Mouse (Mus musculus) CH12.LX (cell line): ENCODE data around the gene Plch2. TPM values are rescaled to one million over a fixed set of nuclear protein-coding genes. Genes with fewer than 3 reads are reported as not detected.

Experiments
- DNase-seq: peaks from one replicate; pipeline ENCODE4 v3.0.0-alpha.2; 2013; ENCODE audit errors: extremely low read depth
- H3K27ac ChIP-seq: 2 replicates; pipeline ENCODE4 v1.5.1; 2012; ENCODE audit warnings: low read depth, mild to moderate bottlenecking, control low read depth, moderate library complexity; ENCODE audit not compliant: insufficient read depth
- H3K27me3 ChIP-seq: replicated peaks from 2 replicates; pipeline ENCODE3; 2012; ENCODE audit warnings: inconsistent platforms
- H3K36me3 ChIP-seq, 2 experiments: replicated peaks in 1 of 2; 2 replicates each; pipeline versions ENCODE3 to v1.6.1; 2012; ENCODE audit warnings: inconsistent platforms in 1 of 2, low read length in 1 of 2, mild to moderate bottlenecking in 1 of 2, mixed read lengths in 1 of 2, moderate library complexity in 1 of 2; ENCODE audit not compliant: control insufficient read depth in 1 of 2, insufficient read depth in 1 of 2
- H3K4me1 ChIP-seq, 2 experiments: 2 replicates each; pipeline ENCODE4 v1.6.1; 2012; ENCODE audit warnings: inconsistent platforms in 1 of 2, moderate library complexity in 1 of 2; ENCODE audit not compliant: insufficient read depth in 2 of 2, control insufficient read depth in 1 of 2
- H3K4me2 ChIP-seq: 2 replicates; pipeline ENCODE4 v1.6.1; 2012; ENCODE audit warnings: low read depth, mild to moderate bottlenecking, control low read depth; ENCODE audit not compliant: poor library complexity, insufficient read depth, severe bottlenecking
- H3K4me3 ChIP-seq, 3 experiments: fragments of 150-350 bp in 1 of 3; sonication (generic) in 1 of 3; replicated peaks in 1 of 3; 2 replicates each; pipeline versions ENCODE3 to v1.5.1; 2011 to 2012; ENCODE audit warnings: low read depth in 2 of 3, low read length in 2 of 3, mild to moderate bottlenecking in 2 of 3, moderate library complexity in 2 of 3, control low read depth in 1 of 3, improper control_type of control experiment in 1 of 3, inconsistent platforms in 1 of 3, mixed read lengths in 1 of 3; ENCODE audit not compliant: poor library complexity in 1 of 3
- H3K79me2 ChIP-seq: replicated peaks from 2 replicates; pipeline ENCODE4 v1.6.1; 2012; ENCODE audit warnings: mild to moderate bottlenecking, moderate library complexity; ENCODE audit not compliant: control insufficient read depth, poor library complexity, insufficient read depth, severe bottlenecking; ENCODE audit errors: extremely low read depth
- H3K9ac ChIP-seq: 2 replicates; pipeline ENCODE4 v1.6.1; 2012; ENCODE audit warnings: low read depth, mild to moderate bottlenecking, control low read depth, moderate library complexity; ENCODE audit not compliant: insufficient read depth
- H3K9me3 ChIP-seq: replicated peaks from 2 replicates; pipeline ENCODE3; 2012; ENCODE audit warnings: low read length, inconsistent platforms, mixed read lengths
- BHLHE40 ChIP-seq: IDR thresholded peaks from 2 replicates; pipeline ENCODE4 v1.6.1; 2011; ENCODE audit warnings: mild to moderate bottlenecking, low read depth, low read length, improper control_type of control experiment
- CHD1 ChIP-seq: IDR thresholded peaks from 2 replicates; pipeline ENCODE4 v1.6.1; 2012; ENCODE audit warnings: low read depth, low read length, improper control_type of control experiment, inconsistent platforms
- CHD2 ChIP-seq: IDR thresholded peaks from 2 replicates; pipeline ENCODE4 v1.6.1; 2011; ENCODE audit warnings: low read length, improper control_type of control experiment
- E2F4 ChIP-seq: IDR thresholded peaks from 2 replicates; pipeline ENCODE4 v1.6.1; 2011; ENCODE audit warnings: low read depth, low read length, improper control_type of control experiment; ENCODE audit not compliant: insufficient replicate concordance
- ELF1 ChIP-seq: IDR thresholded peaks from 2 replicates; pipeline ENCODE4 v1.6.1; 2014; ENCODE audit warnings: low read depth, mild to moderate bottlenecking, inconsistent platforms, low read length, improper control_type of control experiment
- ETS1 ChIP-seq: conservative IDR thresholded peaks from 2 replicates; pipeline ENCODE4 v1.6.1; 2012; ENCODE audit warnings: low read depth, mild to moderate bottlenecking, inconsistent platforms, low read length, improper control_type of control experiment, moderate library complexity
- GABPA ChIP-seq: IDR thresholded peaks from 2 replicates; pipeline ENCODE4 v1.6.1; 2012; ENCODE audit warnings: low read depth, low read length, improper control_type of control experiment, inconsistent platforms; ENCODE audit not compliant: insufficient replicate concordance
- HCFC1 ChIP-seq: IDR thresholded peaks from 2 replicates; pipeline ENCODE4 v1.6.1; 2012; ENCODE audit warnings: low read depth, mild to moderate bottlenecking, inconsistent platforms, low read length, improper control_type of control experiment
- IRF4 ChIP-seq: IDR thresholded peaks from 2 replicates; pipeline ENCODE4 v1.6.1; 2014; ENCODE audit warnings: low read depth, mild to moderate bottlenecking, inconsistent platforms, low read length, improper control_type of control experiment
- JUND ChIP-seq: conservative IDR thresholded peaks from 2 replicates; pipeline ENCODE4 v1.6.1; 2011; ENCODE audit warnings: low read depth, low read length, improper control_type of control experiment
- MAX ChIP-seq: IDR thresholded peaks from 2 replicates; pipeline ENCODE4 v1.6.1; 2011; ENCODE audit warnings: low read length, improper control_type of control experiment
- MAZ ChIP-seq: IDR thresholded peaks from 2 replicates; pipeline ENCODE4 v1.6.1; 2012; ENCODE audit warnings: low read depth, mild to moderate bottlenecking, inconsistent platforms, low read length, improper control_type of control experiment, moderate library complexity
- MXI1 ChIP-seq: IDR thresholded peaks from 2 replicates; pipeline ENCODE4 v1.6.1; 2011; ENCODE audit warnings: mild to moderate bottlenecking, low read depth, low read length, improper control_type of control experiment
- MYC ChIP-seq: IDR thresholded peaks from 2 replicates; pipeline ENCODE4 v1.6.1; 2011; ENCODE audit warnings: low read depth, mild to moderate bottlenecking, improper control_type of control experiment, low read length
- POLR2AphosphoS2 ChIP-seq: IDR thresholded peaks from 2 replicates; pipeline ENCODE4 v1.6.1; 2011; ENCODE audit warnings: low read depth, low read length, improper control_type of control experiment
- RAD21 ChIP-seq: IDR thresholded peaks from 2 replicates; pipeline ENCODE4 v1.6.1; 2011; ENCODE audit warnings: low read depth, mild to moderate bottlenecking, low read length, improper control_type of control experiment, moderate library complexity
- RCOR1 ChIP-seq: conservative IDR thresholded peaks from 2 replicates; pipeline ENCODE4 v1.6.1; 2012; ENCODE audit warnings: low read depth, mild to moderate bottlenecking, inconsistent platforms, low read length, improper control_type of control experiment
- SIN3A ChIP-seq: IDR thresholded peaks from 2 replicates; pipeline ENCODE4 v1.6.1; 2012; ENCODE audit warnings: low read length, improper control_type of control experiment, inconsistent platforms
- SMC3 ChIP-seq: IDR thresholded peaks from 2 replicates; pipeline ENCODE4 v1.6.1; 2011; ENCODE audit warnings: low read depth, low read length, improper control_type of control experiment
- TBP ChIP-seq: conservative IDR thresholded peaks from 2 replicates; pipeline ENCODE4 v1.6.1; 2011; ENCODE audit warnings: low read depth, low read length, improper control_type of control experiment
- USF2 ChIP-seq: conservative IDR thresholded peaks from 2 replicates; pipeline ENCODE4 v1.6.1; 2011; ENCODE audit warnings: low read depth, low read length, improper control_type of control experiment
- ZC3H11A ChIP-seq: IDR thresholded peaks from 2 replicates; pipeline ENCODE4 v1.6.1; 2012; ENCODE audit warnings: low read depth, mild to moderate bottlenecking, inconsistent platforms, low read length, improper control_type of control experiment
- ZKSCAN1 ChIP-seq: IDR thresholded peaks from 2 replicates; pipeline ENCODE4 v1.6.1; 2012; ENCODE audit warnings: low read depth, inconsistent platforms, low read length, improper control_type of control experiment, borderline replicate concordance
- ZNF384 ChIP-seq: IDR thresholded peaks from 2 replicates; pipeline ENCODE4 v1.6.1; 2012; ENCODE audit warnings: low read depth, low read length, improper control_type of control experiment, inconsistent platforms
- dilution Hi-C: fragments of 300-500 bp; cut with MboI; formaldehyde crosslinking; loops from 2 replicates; pipeline ENCODE4 v1.14.3; 2020; ENCODE audit warnings: low sequenced_read_pairs; ENCODE audit not compliant: extremely low pct_unique_long_range_greater_than_20kb, extremely low pct_ligation_motif_present
- in situ Hi-C: fragments of 300-500 bp; cut with MboI; formaldehyde crosslinking; loops from 3 replicates; pipeline ENCODE4 v1.14.3; 2019; ENCODE audit warnings: low sequenced_read_pairs, low pct_ligation_motif_present, low pct_unique_long_range_greater_than_20kb, mixed read lengths
- polyA plus RNA-seq: library from polyadenylated mRNA; unstranded; fragments of >175 nt; gene quantifications from 2 replicates; pipeline ENCODE4 v1.2.1, GENCODE M21; 2012; ENCODE audit warnings: low read depth; ENCODE audit not compliant: insufficient read length
- total RNA-seq, 2 experiments: library from RNA; depleted of rRNA; stranded (reverse); fragments of 300-350 nt in 1 of 2; fragments of >200 nt in 1 of 2; gene quantifications; 2 replicates each; pipeline ENCODE4 v1.2.3; 2012 to 2014

Plch2 gene
- total and polyA plus RNA-seq, 3 experiments = 0.04 to 0.47 (median 0.17) TPM

DNA sequence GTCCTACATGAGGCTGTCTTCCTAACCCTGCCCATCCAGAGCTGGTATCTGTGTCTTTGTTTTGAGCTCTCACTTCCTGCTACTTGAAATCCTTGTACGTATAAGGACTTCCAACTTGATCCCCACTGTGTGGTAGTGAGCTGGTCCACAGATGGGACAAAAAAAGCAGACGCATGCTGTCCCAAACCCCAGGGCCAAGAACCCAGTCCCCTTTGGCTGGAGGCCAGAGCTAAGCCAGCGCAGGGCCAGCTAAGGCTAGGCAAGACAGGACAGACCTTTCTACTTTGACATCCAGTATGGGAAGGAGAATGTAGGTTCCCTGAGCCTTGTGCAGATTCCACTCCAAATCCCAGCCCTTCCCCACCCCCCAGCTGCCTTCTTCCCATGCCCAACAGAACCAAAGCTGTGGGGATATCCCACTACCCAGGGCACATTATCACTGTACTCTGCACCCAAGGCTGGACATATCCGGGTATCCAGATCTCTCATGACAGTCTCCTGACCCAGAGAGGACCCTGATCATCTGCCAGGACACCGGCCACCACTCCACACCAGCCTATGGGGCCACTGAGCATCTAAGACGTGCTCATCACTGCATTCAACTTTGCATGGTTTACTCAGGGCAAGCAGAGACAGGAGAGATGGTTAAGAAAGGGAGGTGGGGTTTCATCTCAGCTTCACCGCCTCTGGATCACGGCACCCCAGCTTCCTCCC, 45.1 kb downstream of the Plch2 start:
- Histone ChIP-seq H3K27me3 (peaks cover 98% of the 10 kb centered on the region), H3K9me3 (no peaks in the 10 kb centered on the region), H3K4me1 (peaks cover 4 to 8% of the 10 kb centered on the region in 2 experiments), H3K27ac (no peak overlapping the region), H3K9ac (no peak overlapping the region), H3K79me2 (no peaks in the 10 kb centered on the region), H3K4me3 (no peak overlapping the region), H3K36me3 (no peaks in the 10 kb centered on the region), H3K4me2 (no peak overlapping the region)
- no peak for TF ChIP-seq E2F4
- TF ChIP-seq ZC3H11A = no peak
- no peak for TF ChIP-seq CHD1
- TF ChIP-seq GABPA = no peak
- no peak for TF ChIP-seq IRF4
- no peak for TF ChIP-seq BHLHE40
- no peak for TF ChIP-seq USF2
- TF ChIP-seq SMC3 = no peak
- no peak for TF ChIP-seq MAX
- no peak for TF ChIP-seq POLR2AphosphoS2
- no peak for TF ChIP-seq SIN3A
- no peak for TF ChIP-seq RCOR1
- no peak for TF ChIP-seq MYC
- no peak for TF ChIP-seq MXI1
- TF ChIP-seq ZNF384 = no peak
- TF ChIP-seq JUND = no peak
- dilution Hi-C loops (no loop called here), in situ Hi-C loops (no loop called here)
- no peak for DNase-seq

DNA sequence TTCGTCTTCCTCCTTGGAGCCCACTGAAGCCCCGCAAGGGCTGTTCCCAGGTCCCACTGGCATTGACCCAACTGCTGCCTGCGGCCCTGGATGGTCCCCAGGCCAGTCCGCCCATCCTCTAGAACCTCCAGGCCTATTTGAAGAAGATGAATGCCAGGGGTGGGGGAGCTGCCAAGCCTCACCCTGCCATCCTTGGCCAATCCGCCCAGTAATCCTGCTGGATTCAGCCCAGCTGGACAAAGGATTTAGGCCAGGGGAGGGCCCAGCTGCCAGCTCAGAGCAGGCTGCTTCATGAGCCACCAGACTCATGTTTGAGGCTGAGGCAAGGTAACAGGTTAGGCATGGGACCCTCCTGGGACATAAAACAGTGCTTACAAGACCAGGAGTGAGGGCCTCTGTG, 45.7 kb downstream of the Plch2 start:
- Histone ChIP-seq H3K4me2 (no peak overlapping the region), H3K27ac (no peak overlapping the region), H3K36me3 (no peaks in the 10 kb centered on the region), H3K79me2 (no peaks in the 10 kb centered on the region), H3K9ac (no peak overlapping the region), H3K4me1 (peaks cover 4 to 8% of the 10 kb centered on the region in 2 experiments), H3K27me3 (peaks cover 98% of the 10 kb centered on the region), H3K9me3 (no peaks in the 10 kb centered on the region), H3K4me3 (no peak overlapping the region)
- in situ Hi-C loops (no loop called here), dilution Hi-C loops (no loop called here)
- no peak for TF ChIP-seq RAD21
- TF ChIP-seq MXI1 = no peak
- TF ChIP-seq POLR2AphosphoS2 = no peak
- no peak for TF ChIP-seq ZKSCAN1
- no peak for TF ChIP-seq ELF1
- no peak for TF ChIP-seq CHD2
- TF ChIP-seq USF2 = no peak
- no peak for TF ChIP-seq MAZ
- no peak for TF ChIP-seq SMC3
- no peak for TF ChIP-seq ETS1
- no peak for TF ChIP-seq BHLHE40
- no peak for TF ChIP-seq TBP
- TF ChIP-seq SIN3A = no peak
- no peak for TF ChIP-seq MYC
- no peak for TF ChIP-seq RCOR1
- TF ChIP-seq HCFC1 = no peak
- DNase-seq = no peak
